Mouse (Mus musculus): ENCODE results near the gene Myo7a. TPM values are rescaled to one million over a fixed set of nuclear protein-coding genes. Genes with fewer than 3 reads are reported as not detected.

The Myo7a gene
- total and polyA plus RNA-seq, 3 experiments: 0.01 to 0.05 TPM; not detected in 1

- DNase-seq (ENCODE audit: low spot score): no peak
- TF ChIP-seq GATA2 (IDR thresholded peaks at IDR 0.05; ENCODE audit: borderline replicate concordance, low read depth, low read length): no peak
- Histone ChIP-seq H3K4me1 (ENCODE audit: insufficient read depth, low read depth, low read length) (peaks cover 8% of the 10 kb centered on the region), H3K9me3 (replicated peaks) (no peaks in the 10 kb centered on the region), H3K36me3 (replicated peaks) (no peaks in the 10 kb centered on the region), H3K4me3 (ENCODE audit: low read depth, low read length) (no peak overlapping the region), H3K27me3 (ENCODE audit: insufficient read depth, low read length) (peaks cover 51% of the 10 kb centered on the region)
- no peak for ATAC-seq (ENCODE audit: extremely low read depth, insufficient number of reproducible peaks, low FRiP score, poor library complexity, severe bottlenecking)
Observed at GRCm38 (mm10) chr7:98153345-98153744, 34.0 kb upstream of the Myo7a start.

DNA sequence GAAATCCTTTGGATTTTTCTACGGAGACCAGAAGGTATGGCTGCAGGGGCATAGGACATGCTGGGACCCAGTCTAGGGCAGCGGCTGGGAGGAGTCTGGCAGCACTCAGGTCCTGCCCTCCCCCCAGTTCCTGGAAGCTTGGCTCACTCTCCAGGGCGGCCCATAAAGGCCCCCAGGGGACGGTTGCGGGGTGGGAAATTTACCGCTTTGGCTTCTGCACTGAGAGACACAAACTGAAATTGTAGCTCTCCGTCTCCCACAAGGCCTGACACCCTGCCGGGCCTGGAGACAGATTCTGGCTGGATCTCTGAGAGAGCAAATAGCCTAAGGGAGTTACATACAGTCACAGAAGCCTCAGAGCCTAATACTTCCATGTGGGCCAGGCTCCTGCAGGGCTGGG is 33.1 kb upstream of the Myo7a start:
- peaks cover 8% of the 10 kb centered on the region for H3K4me1 ChIP-seq (ENCODE audit: insufficient read depth, low read depth, low read length)
- no peak for TF ChIP-seq GATA1 (IDR thresholded peaks at IDR 0.05; ENCODE audit: borderline replicate concordance, low read length)
- no peak for TF ChIP-seq TAL1 (conservative IDR thresholded peaks at IDR 0.05; ENCODE audit: low read depth, low read length)
- no peak for TF ChIP-seq POLR2AphosphoS5 (IDR thresholded peaks at IDR 0.05; ENCODE audit: insufficient replicate concordance, low read depth, low read length)
- no peak for TF ChIP-seq GATA2 (IDR thresholded peaks at IDR 0.05; ENCODE audit: borderline replicate concordance, low read depth, low read length)
- no peak for TF ChIP-seq CTCF (IDR thresholded peaks at IDR 0.05; ENCODE audit: low read depth, low read length)
- H3K9me3 ChIP-seq (replicated peaks): no peaks in the 10 kb centered on the region
- ATAC-seq (ENCODE audit: extremely low read depth, insufficient number of reproducible peaks, low FRiP score, poor library complexity, severe bottlenecking) (no peak), DNase-seq (ENCODE audit: low spot score) (no peak)
- peaks cover 58% of the 10 kb centered on the region for H3K27me3 ChIP-seq (ENCODE audit: insufficient read depth, low read length)
- H3K36me3 ChIP-seq (replicated peaks): no peaks in the 10 kb centered on the region
- H3K4me3 ChIP-seq (ENCODE audit: low read depth, low read length): no peak overlapping the region

- no peak for ATAC-seq (ENCODE audit: extremely low read depth, insufficient number of reproducible peaks, low FRiP score, poor library complexity, severe bottlenecking)
- no peaks in the 10 kb centered on the region for H3K36me3 ChIP-seq (replicated peaks)
- H3K4me1 ChIP-seq (ENCODE audit: insufficient read depth, low read depth, low read length): peaks cover 4% of the 10 kb centered on the region
- H3K9me3 ChIP-seq (replicated peaks): no peaks in the 10 kb centered on the region
- no peak for DNase-seq (ENCODE audit: low spot score)
- H3K27me3 ChIP-seq (ENCODE audit: insufficient read depth, low read length): peaks cover 49% of the 10 kb centered on the region
- no peak overlapping the region for H3K4me3 ChIP-seq (ENCODE audit: low read depth, low read length)
- no peak for TF ChIP-seq POLR2AphosphoS5 (IDR thresholded peaks at IDR 0.05; ENCODE audit: insufficient replicate concordance, low read depth, low read length)
- no peak for TF ChIP-seq GATA2 (IDR thresholded peaks at IDR 0.05; ENCODE audit: borderline replicate concordance, low read depth, low read length)
- TF ChIP-seq GATA1 (IDR thresholded peaks at IDR 0.05; ENCODE audit: borderline replicate concordance, low read length): no peak
Observed at GRCm38 (mm10) chr7:98150525-98150924, 31.2 kb upstream of the Myo7a start.

DNA sequence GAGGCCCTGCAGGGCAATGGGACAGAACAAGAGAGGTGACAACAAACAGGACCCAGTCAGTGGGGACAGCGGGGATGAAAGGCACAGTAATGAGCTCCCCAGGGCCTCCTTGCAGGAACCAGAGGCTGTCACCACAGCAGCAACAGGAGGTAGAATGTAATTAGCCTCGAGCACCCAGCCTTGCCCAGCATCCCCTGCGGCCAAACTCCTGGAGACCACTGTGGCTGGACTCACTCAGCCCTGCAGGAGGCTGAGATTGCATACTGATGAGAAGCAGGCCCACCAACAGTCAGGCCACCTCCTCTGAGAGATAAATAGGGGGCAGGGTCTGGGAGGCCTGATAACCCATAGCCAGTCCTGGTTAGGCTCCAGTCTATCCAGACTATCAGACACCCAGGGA is 30.5 kb upstream of the Myo7a start:
- DNase-seq (ENCODE audit: low spot score) (no peak), ATAC-seq (ENCODE audit: extremely low read depth, insufficient number of reproducible peaks, low FRiP score, poor library complexity, severe bottlenecking) (no peak)
- Histone ChIP-seq H3K9me3 (replicated peaks) (no peaks in the 10 kb centered on the region), H3K27me3 (ENCODE audit: insufficient read depth, low read length) (peaks cover 49% of the 10 kb centered on the region), H3K4me3 (ENCODE audit: low read depth, low read length) (no peak overlapping the region), H3K4me1 (ENCODE audit: insufficient read depth, low read depth, low read length) (no peaks in the 10 kb centered on the region), H3K36me3 (replicated peaks) (no peaks in the 10 kb centered on the region)
- TF ChIP-seq GATA1 (IDR thresholded peaks at IDR 0.05; ENCODE audit: borderline replicate concordance, low read length): no peak
- TF ChIP-seq GATA2 (IDR thresholded peaks at IDR 0.05; ENCODE audit: borderline replicate concordance, low read depth, low read length): no peak
- no peak for TF ChIP-seq POLR2AphosphoS5 (IDR thresholded peaks at IDR 0.05; ENCODE audit: insufficient replicate concordance, low read depth, low read length)
- TF ChIP-seq CTCF (IDR thresholded peaks at IDR 0.05; ENCODE audit: low read depth, low read length): no peak
- no peak for TF ChIP-seq TAL1 (conservative IDR thresholded peaks at IDR 0.05; ENCODE audit: low read depth, low read length)

GRCm38 (mm10) chr7:98148721-98149407 is 29.5 kb upstream of the Myo7a start:
- no peak for DNase-seq (ENCODE audit: low spot score)
- Histone ChIP-seq H3K9me3 (replicated peaks) (no peaks in the 10 kb centered on the region), H3K4me3 (ENCODE audit: low read depth, low read length) (no peak overlapping the region), H3K27me3 (ENCODE audit: insufficient read depth, low read length) (peaks cover 48% of the 10 kb centered on the region), H3K36me3 (replicated peaks) (no peaks in the 10 kb centered on the region), H3K4me1 (ENCODE audit: insufficient read depth, low read depth, low read length) (no peaks in the 10 kb centered on the region)
- no peak for ATAC-seq (ENCODE audit: extremely low read depth, insufficient number of reproducible peaks, low FRiP score, poor library complexity, severe bottlenecking)
- TF ChIP-seq POLR2AphosphoS5 (IDR thresholded peaks at IDR 0.05; ENCODE audit: insufficient replicate concordance, low read depth, low read length) (no peak), GATA2 (IDR thresholded peaks at IDR 0.05; ENCODE audit: borderline replicate concordance, low read depth, low read length) (no peak), CTCF (IDR thresholded peaks at IDR 0.05; ENCODE audit: low read depth, low read length) (no peak), GATA1 (IDR thresholded peaks at IDR 0.05; ENCODE audit: borderline replicate concordance, low read length) (no peak), TAL1 (conservative IDR thresholded peaks at IDR 0.05; ENCODE audit: low read depth, low read length) (no peak)

GRCm38 (mm10) chr7:98147766-98148165 is 28.4 kb upstream of the Myo7a start:
- ATAC-seq (ENCODE audit: extremely low read depth, insufficient number of reproducible peaks, low FRiP score, poor library complexity, severe bottlenecking) (no peak), DNase-seq (ENCODE audit: low spot score) (no peak)
- no peak overlapping the region for H3K4me3 ChIP-seq (ENCODE audit: low read depth, low read length)
- H3K4me1 ChIP-seq (ENCODE audit: insufficient read depth, low read depth, low read length): no peaks in the 10 kb centered on the region
- no peaks in the 10 kb centered on the region for H3K9me3 ChIP-seq (replicated peaks)
- no peaks in the 10 kb centered on the region for H3K36me3 ChIP-seq (replicated peaks)
- TF ChIP-seq TAL1 (conservative IDR thresholded peaks at IDR 0.05; ENCODE audit: low read depth, low read length): no peak
- no peak for TF ChIP-seq POLR2AphosphoS5 (IDR thresholded peaks at IDR 0.05; ENCODE audit: insufficient replicate concordance, low read depth, low read length)
- TF ChIP-seq GATA2 (IDR thresholded peaks at IDR 0.05; ENCODE audit: borderline replicate concordance, low read depth, low read length): no peak
- no peak for TF ChIP-seq GATA1 (IDR thresholded peaks at IDR 0.05; ENCODE audit: borderline replicate concordance, low read length)
- peaks cover 49% of the 10 kb centered on the region for H3K27me3 ChIP-seq (ENCODE audit: insufficient read depth, low read length)

Data from G1E (cell line).